Mouse (Mus musculus) ES-Bruce4 (cell line): ENCODE data around the gene Itsn1. TPM values are rescaled to one million over a fixed set of nuclear protein-coding genes. Genes with fewer than 3 reads are reported as not detected.

Source experiments
- H3K27ac ChIP-seq: 2 replicates; pipeline ENCODE4 v1.5.1; 2012; ENCODE audit warnings: low read length, inconsistent platforms; ENCODE audit not compliant: insufficient read depth
- H3K27me3 ChIP-seq: 2 replicates; pipeline ENCODE4 v1.6.1; 2012; ENCODE audit warnings: mild to moderate bottlenecking, low read length, inconsistent platforms; ENCODE audit not compliant: control insufficient read depth, poor library complexity, insufficient read depth, severe bottlenecking
- H3K36me3 ChIP-seq: 2 replicates; pipeline ENCODE4 v1.6.1; 2012; ENCODE audit warnings: inconsistent platforms, mild to moderate bottlenecking, low read length, moderate library complexity; ENCODE audit not compliant: control insufficient read depth, poor library complexity, insufficient read depth, severe bottlenecking
- H3K4me1 ChIP-seq: one replicate; pipeline ENCODE4 v1.8.1; 2011; ENCODE audit warnings: low read length; ENCODE audit not compliant: control insufficient read depth, insufficient read depth
- H3K4me3 ChIP-seq: 2 replicates; pipeline ENCODE4 v1.5.1; 2011; ENCODE audit warnings: low read depth, mild to moderate bottlenecking, low read length
- H3K9ac ChIP-seq: 2 replicates; pipeline ENCODE4 v1.6.1; 2012; ENCODE audit warnings: low read depth, mild to moderate bottlenecking, inconsistent platforms; ENCODE audit not compliant: poor library complexity, severe bottlenecking
- H3K9me3 ChIP-seq: replicated peaks from 2 replicates; pipeline ENCODE4 v1.6.1; 2012; ENCODE audit warnings: mild to moderate bottlenecking, low read length, inconsistent platforms; ENCODE audit not compliant: control insufficient read depth, poor library complexity, insufficient read depth, severe bottlenecking
- CTCF ChIP-seq: IDR thresholded peaks from one replicate; pipeline ENCODE4 v1.8.1; 2011; ENCODE audit warnings: low read depth, low read length
- EP300 ChIP-seq: IDR thresholded peaks from 2 replicates; pipeline ENCODE4 v1.6.1; 2011; ENCODE audit warnings: low read depth, low read length; ENCODE audit not compliant: insufficient read depth
- POLR2A ChIP-seq: IDR thresholded peaks from one replicate; pipeline ENCODE4 v1.8.1; 2011; ENCODE audit warnings: low read length; ENCODE audit not compliant: insufficient read depth
- polyA plus RNA-seq: library from polyadenylated mRNA; stranded (reverse); fragments of >200 nt; gene quantifications from 2 replicates; pipeline ENCODE4 v1.2.4, GENCODE M21; 2011; ENCODE audit warnings: low read depth; ENCODE audit not compliant: missing spikeins, insufficient read depth, insufficient read length

The Itsn1 gene
- polyA plus RNA-seq, 1 experiment, result 85.7 TPM

GRCm38 (mm10) chr16:91789728-91790127 is 60.6 kb downstream of the Itsn1 start:
- H3K9ac ChIP-seq, result no peak overlapping the region
- no peak overlapping the region for H3K27ac ChIP-seq
- H3K4me1 ChIP-seq, result no peaks in the 10 kb centered on the region
- no peak for TF ChIP-seq CTCF
- TF ChIP-seq POLR2A, result no peak
- TF ChIP-seq EP300, result no peak
- H3K27me3 ChIP-seq, result no peaks in the 10 kb centered on the region
- H3K9me3 ChIP-seq, result no peaks in the 10 kb centered on the region
- 0 out of 2 replicates have a peak, but pooled peaks cover 12% of the 10 kb centered on the region for H3K36me3 ChIP-seq
- H3K4me3 ChIP-seq, result no peak overlapping the region

GRCm38 (mm10) chr16:91792477-91793196 is 63.6 kb downstream of the Itsn1 start:
- Histone ChIP-seq H3K27ac (no peak overlapping the region), H3K4me1 (no peaks in the 10 kb centered on the region), H3K27me3 (no peaks in the 10 kb centered on the region), H3K9ac (no peak overlapping the region), H3K36me3 (0 out of 2 replicates have a peak, but pooled peaks cover 7% of the 10 kb centered on the region), H3K4me3 (no peak overlapping the region), H3K9me3 (no peaks in the 10 kb centered on the region)
- TF ChIP-seq POLR2A, result no peak

DNA sequence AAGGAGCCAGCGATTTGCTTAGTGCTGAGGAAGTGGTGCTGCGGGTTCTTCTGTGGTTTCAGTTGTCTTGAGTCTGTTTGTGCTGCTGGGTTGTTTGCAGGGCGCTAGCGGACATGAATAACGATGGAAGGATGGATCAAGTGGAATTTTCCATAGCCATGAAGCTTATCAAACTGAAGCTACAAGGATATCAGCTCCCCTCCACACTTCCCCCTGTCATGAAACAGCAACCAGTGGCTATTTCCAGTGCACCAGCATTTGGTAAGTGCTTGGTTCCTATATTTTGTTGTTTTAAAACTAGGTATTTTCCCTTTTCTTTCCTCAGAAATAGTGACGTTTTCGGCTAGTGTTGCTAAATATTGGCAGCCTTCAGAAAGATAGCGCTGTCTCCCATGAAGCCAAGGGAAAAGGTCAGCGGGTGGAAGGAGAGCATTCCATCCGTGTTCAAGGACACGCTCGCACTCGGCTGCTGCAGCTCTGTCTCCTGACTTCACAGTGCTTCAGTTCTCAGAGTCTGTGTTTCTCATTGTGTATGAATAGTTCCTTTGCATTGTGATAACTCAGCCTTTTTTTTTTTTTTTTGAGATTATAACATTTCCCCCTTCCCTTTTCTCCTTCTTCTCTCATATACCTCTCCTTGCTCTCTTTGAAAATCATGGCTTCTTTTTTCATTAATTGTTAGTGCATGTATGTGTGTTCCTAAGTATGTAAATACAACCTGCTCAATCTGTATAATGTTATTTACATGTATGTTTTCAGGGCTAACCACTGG is 64.6 kb downstream of the Itsn1 start:
- Histone ChIP-seq H3K4me3 (no peak overlapping the region), H3K9me3 (no peaks in the 10 kb centered on the region), H3K4me1 (no peaks in the 10 kb centered on the region), H3K36me3 (0 out of 2 replicates have a peak, but pooled peaks cover 7% of the 10 kb centered on the region), H3K27me3 (no peaks in the 10 kb centered on the region), H3K9ac (no peak overlapping the region), H3K27ac (no peak overlapping the region)
- TF ChIP-seq EP300 (no peak), CTCF (no peak), POLR2A (no peak)

- Histone ChIP-seq H3K27me3 (no peaks in the 10 kb centered on the region), H3K27ac (no peak overlapping the region), H3K9me3 (no peaks in the 10 kb centered on the region), H3K36me3 (0 out of 2 replicates have a peak, but pooled peaks cover 7% of the 10 kb centered on the region), H3K9ac (no peak overlapping the region), H3K4me1 (no peaks in the 10 kb centered on the region), H3K4me3 (no peak overlapping the region)
- no peak for TF ChIP-seq POLR2A
- TF ChIP-seq EP300, result no peak
- TF ChIP-seq CTCF, result no peak
Measured at GRCm38 (mm10) chr16:91794306-91794705, 65.2 kb downstream of the Itsn1 start.

DNA sequence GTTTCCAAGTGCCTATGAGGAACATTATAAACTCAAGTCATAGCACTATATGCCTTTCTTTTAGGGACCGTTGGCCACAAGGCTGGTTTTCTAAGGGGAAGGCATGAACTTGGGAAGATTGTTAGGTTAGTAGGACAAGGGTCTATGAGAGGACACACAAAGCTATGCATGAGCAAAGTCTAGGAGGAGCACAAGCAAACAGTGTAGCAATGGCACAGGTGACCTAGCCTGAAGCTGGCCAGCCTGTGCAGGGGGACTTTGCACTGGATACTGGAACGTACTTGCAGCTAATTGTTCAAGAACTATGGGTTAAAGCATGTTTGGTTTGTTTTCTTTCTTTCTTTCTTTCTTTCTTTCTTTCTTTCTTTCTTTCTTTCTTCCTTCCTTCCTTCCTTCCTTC is 66.0 kb downstream of the Itsn1 start:
- Histone ChIP-seq H3K9me3 (no peaks in the 10 kb centered on the region), H3K27ac (no peak overlapping the region)

DNA sequence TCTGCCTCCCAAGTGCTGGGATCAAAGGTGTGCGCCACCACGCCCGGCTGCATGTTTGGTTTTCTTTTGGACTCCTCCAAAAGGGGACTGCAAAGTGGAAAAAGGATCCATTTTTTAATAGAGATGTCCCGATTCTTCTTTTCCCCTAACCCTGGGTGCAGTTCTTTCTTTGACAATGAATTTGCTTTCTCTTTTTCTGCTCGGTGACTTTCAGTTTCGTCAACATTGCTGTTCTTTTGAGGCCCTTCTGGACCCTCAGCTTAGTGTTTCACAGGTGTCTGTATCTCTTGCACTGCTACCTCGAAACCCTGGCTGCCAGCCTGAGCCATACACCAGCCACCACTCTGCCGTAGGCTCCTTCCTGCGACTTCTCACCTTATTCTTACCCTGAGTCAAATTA is 66.5 kb downstream of the Itsn1 start:
- H3K9ac ChIP-seq, result no peak overlapping the region
- no peaks in the 10 kb centered on the region for H3K9me3 ChIP-seq
- no peaks in the 10 kb centered on the region for H3K4me1 ChIP-seq
- no peak overlapping the region for H3K27ac ChIP-seq
- no peak overlapping the region for H3K4me3 ChIP-seq
- 0 out of 2 replicates have a peak, but pooled peaks cover 7% of the 10 kb centered on the region for H3K36me3 ChIP-seq
- no peaks in the 10 kb centered on the region for H3K27me3 ChIP-seq
- TF ChIP-seq EP300, result no peak

More for the DNA sequence above, 66.0 kb downstream of the Itsn1 start:
- H3K27me3 ChIP-seq, result no peaks in the 10 kb centered on the region
- TF ChIP-seq CTCF, result no peak
- TF ChIP-seq POLR2A, result no peak
- TF ChIP-seq EP300, result no peak
- H3K36me3 ChIP-seq, result 0 out of 2 replicates have a peak, but pooled peaks cover 7% of the 10 kb centered on the region
- no peaks in the 10 kb centered on the region for H3K4me1 ChIP-seq
- H3K9ac ChIP-seq, result no peak overlapping the region
- H3K4me3 ChIP-seq, result no peak overlapping the region
